Comparison of ENCODE assay signal across 7 mouse cellular contexts in the genomic region with DNA sequence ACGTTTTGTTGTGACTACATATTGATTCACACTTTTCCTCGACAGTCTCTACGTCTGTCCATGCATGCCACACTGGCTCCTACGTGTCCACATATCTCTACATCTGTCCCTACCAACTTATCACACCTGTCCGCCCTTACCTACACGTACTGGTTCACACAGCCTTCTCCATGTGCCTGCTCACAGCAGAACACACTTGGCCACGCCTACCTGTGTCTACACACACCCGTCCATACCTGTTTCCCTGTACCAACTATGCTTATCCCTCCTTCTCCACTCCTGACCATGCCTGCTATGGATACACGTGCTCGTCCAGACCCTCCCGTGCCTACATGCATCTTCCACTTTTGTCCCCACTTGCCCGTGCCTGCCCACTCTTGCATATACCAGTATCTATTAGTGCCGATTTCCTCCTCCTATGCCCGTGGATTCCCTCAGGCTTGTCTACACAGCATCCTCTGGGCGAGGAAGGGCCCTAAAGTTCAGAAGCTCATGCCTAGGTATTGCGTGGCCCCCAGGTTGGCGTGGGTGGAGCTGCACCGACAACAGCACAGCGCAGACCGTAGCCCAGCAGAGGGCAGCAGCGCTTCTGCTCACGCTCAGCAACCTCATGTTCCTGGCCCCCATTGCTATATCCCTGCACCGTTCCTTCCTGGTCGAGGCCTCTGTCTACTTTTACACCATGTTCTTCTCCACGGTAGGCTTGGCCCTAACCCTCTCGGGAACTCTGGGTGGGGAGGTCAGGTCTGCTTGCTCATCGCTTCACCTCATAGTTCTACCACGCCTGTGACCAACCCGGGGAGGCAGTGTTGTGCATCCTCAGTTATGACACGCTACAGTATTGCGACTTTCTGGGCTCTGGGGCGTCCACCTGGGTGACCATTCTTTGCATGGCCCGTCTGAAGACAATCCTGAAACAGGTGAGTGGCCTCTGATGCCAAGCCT. TPM values are rescaled to one million over a fixed set of nuclear protein-coding genes. Genes with fewer than 3 reads are reported as not detected.
DNase-seq lines count a peak whose midpoint lies in the region; ATAC-seq and TF ChIP-seq lines count a peak whose summit lies in the region.

No protein-coding gene starts in this region.

- peaks cover 11% of the 10 kb centered on the region for H3K4me1 ChIP-seq in lung, adult 2 months (ENCODE audit: control insufficient read depth, insufficient read depth, low read length)

- peak; percentile 14; the same call in 1 of the 2 replicates for TF ChIP-seq POLR2A in lung, adult 2 months (IDR thresholded peaks at IDR 0.05; ENCODE audit: borderline replicate concordance, extremely low read depth, low read depth, low read length)

- peak; percentile 39 for DNase-seq in urinary bladder, postnatal 25 days (ENCODE audit: low spot score)
- no peak for DNase-seq in urinary bladder, postnatal 10 days (ENCODE audit: low spot score)
- peak; percentile 94 for DNase-seq in brain, adult 2 months (ENCODE audit: low read depth, low spot score)
- DNase-seq in fibroblast of lung, adult 2 months (ENCODE audit: low read depth): peak; percentile 50
- DNase-seq in kidney, postnatal 10 days: peak; percentile 80
- peak; percentile 42 for DNase-seq in lung, adult 2 months

- WGBS in lung, adult 2 months: 38% methylated on average over 33 of the region's 33 CpGs

- no peak overlapping the region for H3K4me3 ChIP-seq in lung, adult 2 months (replicated peaks; ENCODE audit: extremely low read depth, low read depth, low read length)

- TF ChIP-seq CTCF in lung, adult 2 months (IDR thresholded peaks at IDR 0.05; ENCODE audit: insufficient read depth, low read length): peak; percentile 88

- peak; percentile 61 for ATAC-seq in neutrophil, adult 5-6 weeks (ENCODE audit: extremely low read depth, insufficient number of reproducible peaks, low FRiP score, poor library complexity, severe bottlenecking)

RNA-seq across cellular contexts. Expression of gene Mrpl28, which starts 3.3 kb away (rescaled TPM):
- 43.4 and 46.7 TPM in 2 replicates for polyA plus RNA-seq in lung, adult 2 months (2012; rRNA removed)
- 10.7 and 19.7 TPM in 2 replicates for total RNA-seq in neutrophil, adult 5-6 weeks (2017)

RNA-seq across cellular contexts. Expression of gene Tmem8, which starts 6.9 kb away (rescaled TPM):
- polyA plus RNA-seq in lung, adult 2 months (2012; rRNA removed): 60.0 and 65.3 TPM in 2 replicates
- total RNA-seq in neutrophil, adult 5-6 weeks (2017): 15.5 and 17.3 TPM in 2 replicates

RNA-seq across cellular contexts. Expression of gene Axin1, which starts 18.4 kb away (rescaled TPM):
- 14.0 and 17.5 TPM in 2 replicates for polyA plus RNA-seq in lung, adult 2 months (2012; rRNA removed)
- 152 and 244 TPM in 2 replicates for total RNA-seq in neutrophil, adult 5-6 weeks (2017)

RNA-seq across cellular contexts. Expression of gene Nme4, which starts 24.6 kb away (rescaled TPM):
- 5.4 and 7.5 TPM in 2 replicates for polyA plus RNA-seq in lung, adult 2 months (2012; rRNA removed)
- total RNA-seq in neutrophil, adult 5-6 weeks (2017): 2.7 TPM in 1 of 2 replicates, not detected in the other

RNA-seq across cellular contexts. Expression of gene Decr2, which starts 29.9 kb away (rescaled TPM):
- polyA plus RNA-seq in lung, adult 2 months (2012; rRNA removed): 12.1 and 16.7 TPM in 2 replicates
- 5.0 and 5.5 TPM in 2 replicates for total RNA-seq in neutrophil, adult 5-6 weeks (2017)
